Mouse (Mus musculus): ENCODE results near the gene 2810408A11Rik. TPM values are rescaled to one million over a fixed set of nuclear protein-coding genes. Genes with fewer than 3 reads are reported as not detected.

2810408A11Rik gene
- polyA plus RNA-seq, 1 experiment from 2014 or later, result 6.3 TPM

DNA sequence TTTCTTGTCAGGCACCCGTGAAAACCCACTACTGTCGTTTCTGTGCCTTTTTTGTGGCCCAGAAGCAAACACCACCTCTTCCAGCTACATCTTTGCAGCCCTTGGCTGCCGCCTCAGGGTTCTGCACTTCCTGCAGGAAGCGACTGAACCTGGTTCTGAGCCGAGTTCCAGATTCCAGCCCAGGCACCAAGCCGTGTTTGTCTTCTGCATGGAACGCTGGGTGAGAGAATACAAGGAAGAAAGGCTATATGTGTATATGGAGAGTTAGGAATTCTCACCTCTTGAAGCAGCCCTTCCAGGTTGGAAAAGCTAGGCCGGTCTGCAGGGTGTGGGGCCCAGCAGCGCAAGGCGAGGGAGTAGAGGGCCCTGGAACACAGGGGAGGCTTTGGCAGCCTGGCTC lies 46.1 kb downstream of the 2810408A11Rik start:
- H3K4me3 ChIP-seq (replicated peaks), result no peak overlapping the region
- no peak overlapping the region for H3K9ac ChIP-seq (replicated peaks)
- H3K4me1 ChIP-seq, result peaks cover 10% of the 10 kb centered on the region
- no peak overlapping the region for H3K4me2 ChIP-seq
- no peak for ATAC-seq (ENCODE audit: low FRiP score)
- H3K27ac ChIP-seq (replicated peaks), result no peak overlapping the region
- no peaks in the 10 kb centered on the region for H3K9me3 ChIP-seq (replicated peaks)
- H3K27me3 ChIP-seq (replicated peaks), result peaks cover 20% of the 10 kb centered on the region
- 92% methylated on average over 10 of the region's 10 CpGs for WGBS
- peaks cover 24% of the 10 kb centered on the region for H3K36me3 ChIP-seq

DNA sequence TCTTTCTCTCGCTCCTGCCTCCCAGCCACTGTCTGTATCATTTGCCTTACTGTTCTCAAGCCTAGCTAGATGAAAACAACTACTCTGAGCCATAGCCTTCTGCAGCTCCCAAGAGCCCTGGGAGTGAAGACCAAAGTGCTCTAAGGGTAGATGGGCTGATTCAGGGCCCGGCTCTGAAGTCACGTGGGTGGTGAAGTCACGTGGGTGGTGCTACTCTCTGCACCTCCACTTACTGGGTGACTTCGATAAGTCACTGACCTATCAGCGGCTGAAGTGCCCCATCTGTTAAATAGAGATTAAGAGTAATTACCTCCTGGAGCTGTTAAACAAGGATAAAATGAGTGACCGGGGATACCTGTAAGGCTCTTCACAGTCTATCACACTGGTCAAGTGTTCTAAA lies 46.8 kb downstream of the 2810408A11Rik start:
- peaks cover 10% of the 10 kb centered on the region for H3K4me1 ChIP-seq
- H3K27ac ChIP-seq (replicated peaks), result no peak overlapping the region
- no peak overlapping the region for H3K9ac ChIP-seq (replicated peaks)
- H3K9me3 ChIP-seq (replicated peaks), result no peaks in the 10 kb centered on the region
- H3K36me3 ChIP-seq, result peaks cover 31% of the 10 kb centered on the region
- peaks cover 16% of the 10 kb centered on the region for H3K27me3 ChIP-seq (replicated peaks)
- no peak overlapping the region for H3K4me2 ChIP-seq
- ATAC-seq (ENCODE audit: low FRiP score), result no peak
- 74% methylated on average over 7 of the region's 7 CpGs for WGBS
- H3K4me3 ChIP-seq (replicated peaks), result no peak overlapping the region

GRCm38 (mm10) chr11:69850754-69851153 lies 50.0 kb downstream of the 2810408A11Rik start:
- peaks cover 31% of the 10 kb centered on the region for H3K4me1 ChIP-seq

DNA sequence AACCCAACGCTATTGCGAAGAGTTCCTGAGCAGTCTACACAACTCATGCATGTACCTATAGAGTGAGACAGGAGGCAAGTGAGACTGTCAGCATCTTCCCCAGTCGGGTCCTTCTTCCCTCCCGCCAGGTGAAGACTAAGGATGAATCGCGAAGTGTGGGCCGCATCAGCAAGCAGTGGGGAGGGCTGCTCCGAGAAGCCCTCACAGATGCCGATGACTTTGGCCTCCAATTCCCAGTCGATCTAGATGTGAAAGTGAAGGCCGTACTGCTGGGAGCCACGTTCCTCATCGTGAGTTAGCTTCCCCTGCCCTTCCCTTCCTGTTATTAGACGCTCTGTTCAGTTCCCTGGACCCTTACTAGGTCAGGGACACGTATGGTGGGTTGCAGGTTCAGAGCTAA lies 50.9 kb downstream of the 2810408A11Rik start:
- Histone ChIP-seq H3K27ac (replicated peaks) (no peak overlapping the region), H3K4me3 (replicated peaks) (no peak overlapping the region), H3K36me3 (peaks cover 40% of the 10 kb centered on the region), H3K9ac (replicated peaks) (no peak overlapping the region), H3K4me2 (no peak overlapping the region), H3K9me3 (replicated peaks) (no peaks in the 10 kb centered on the region), H3K4me1 (peaks cover 33% of the 10 kb centered on the region), H3K27me3 (replicated peaks) (no peaks in the 10 kb centered on the region)
- WGBS, result 92% methylated on average over 15 of the region's 15 CpGs
- no peak for ATAC-seq (ENCODE audit: low FRiP score)

More at GRCm38 (mm10) chr11:69850754-69851153, 50.0 kb downstream of the 2810408A11Rik start:
- 73% methylated on average over 8 of the region's 8 CpGs for WGBS
- Histone ChIP-seq H3K27me3 (replicated peaks) (no peaks in the 10 kb centered on the region), H3K4me2 (no peak overlapping the region), H3K4me3 (replicated peaks) (no peak overlapping the region), H3K27ac (replicated peaks) (no peak overlapping the region), H3K9ac (replicated peaks) (no peak overlapping the region), H3K9me3 (replicated peaks) (no peaks in the 10 kb centered on the region), H3K36me3 (peaks cover 40% of the 10 kb centered on the region)
- no peak for ATAC-seq (ENCODE audit: low FRiP score)

GRCm38 (mm10) chr11:69849128-69849527 lies 51.7 kb downstream of the 2810408A11Rik start:
- Histone ChIP-seq H3K9ac (replicated peaks) (no peak overlapping the region), H3K4me1 (peaks cover 33% of the 10 kb centered on the region), H3K27me3 (replicated peaks) (no peaks in the 10 kb centered on the region), H3K36me3 (peaks cover 40% of the 10 kb centered on the region), H3K4me3 (replicated peaks) (no peak overlapping the region), H3K4me2 (no peak overlapping the region), H3K9me3 (replicated peaks) (no peaks in the 10 kb centered on the region), H3K27ac (replicated peaks) (no peak overlapping the region)
- ATAC-seq (ENCODE audit: low FRiP score), result no peak
- 90% methylated on average over 9 of the region's 9 CpGs for WGBS

DNA sequence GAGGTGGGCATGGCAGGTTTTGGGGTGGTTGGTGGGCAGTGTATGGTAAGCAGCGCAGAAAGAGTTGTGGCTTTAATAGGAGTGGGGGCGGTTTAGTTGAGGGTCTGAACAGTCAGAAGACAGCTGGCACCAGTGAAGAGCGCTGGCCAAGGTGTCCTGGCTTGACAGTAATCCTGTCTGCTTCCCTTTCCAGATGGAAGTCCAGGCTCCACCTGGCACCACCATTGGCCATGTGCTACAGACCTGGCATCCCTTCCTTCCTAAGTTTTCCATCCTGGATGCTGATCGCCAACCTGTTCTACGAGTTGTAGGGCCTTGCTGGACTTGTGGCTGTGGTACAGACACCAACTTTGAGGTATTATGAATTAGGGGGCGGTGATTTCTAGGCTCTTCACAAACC lies 52.8 kb downstream of the 2810408A11Rik start:
- no peak for ATAC-seq (ENCODE audit: low FRiP score)

More for the DNA sequence above, 52.8 kb downstream of the 2810408A11Rik start:
- peak overlapping the region; percentile 85 for H3K4me2 ChIP-seq
- no peak overlapping the region for H3K27ac ChIP-seq (replicated peaks)
- peak overlapping the region; percentile 81; the same call in 1 of the 2 replicates for H3K9ac ChIP-seq (replicated peaks)
- WGBS, result 95% methylated on average over 6 of the region's 6 CpGs
- peaks cover 40% of the 10 kb centered on the region for H3K36me3 ChIP-seq
- H3K4me1 ChIP-seq, result peaks cover 33% of the 10 kb centered on the region
- H3K27me3 ChIP-seq (replicated peaks), result no peaks in the 10 kb centered on the region
- peak overlapping the region; percentile 66 for H3K4me3 ChIP-seq (replicated peaks)
- no peaks in the 10 kb centered on the region for H3K9me3 ChIP-seq (replicated peaks)

Small RNA genes within 50 kb of the gene (microRNA-seq; reads per million reads assigned to microRNA genes)
- not detected for gene Mir6924

Other genes with a start within 250 kb of the 2810408A11Rik start
- gene Sox15, start 245.7 kb downstream of the 2810408A11Rik start, polyA plus RNA-seq (2015; fragmentation: Nextera tagmentation; extraction: Ambion mirVana), result not detected in 2 replicates
- gene Mpdu1, start 238.3 kb downstream of the 2810408A11Rik start, polyA plus RNA-seq (2015; fragmentation: Nextera tagmentation; extraction: Ambion mirVana), result 95.1 and 101 TPM in 2 replicates
- gene Cd68, start 234.8 kb downstream of the 2810408A11Rik start, polyA plus RNA-seq (2015; fragmentation: Nextera tagmentation; extraction: Ambion mirVana), result 9.0 and 13.0 TPM in 2 replicates
- gene Eif4a1, start 228.6 kb downstream of the 2810408A11Rik start, polyA plus RNA-seq (2015; fragmentation: Nextera tagmentation; extraction: Ambion mirVana), result 437 and 477 TPM in 2 replicates
- 90.8 and 109 TPM in 2 replicates for gene Senp3, start 218.9 kb downstream of the 2810408A11Rik start, polyA plus RNA-seq (2015; fragmentation: Nextera tagmentation; extraction: Ambion mirVana)
- gene Tnfsf13, start 215.2 kb downstream of the 2810408A11Rik start, polyA plus RNA-seq (2015; fragmentation: Nextera tagmentation; extraction: Ambion mirVana), result 0.19 and 0.43 TPM in 2 replicates
- gene Tnfsf12, start 205.1 kb downstream of the 2810408A11Rik start, polyA plus RNA-seq (2015; fragmentation: Nextera tagmentation; extraction: Ambion mirVana), result 4.1 and 5.3 TPM in 2 replicates
- gene Tnfsfm13, start 204.9 kb downstream of the 2810408A11Rik start, polyA plus RNA-seq (2015; fragmentation: Nextera tagmentation; extraction: Ambion mirVana), result 1.8 and 2.3 TPM in 2 replicates
- gene Polr2a, start 142.3 kb downstream of the 2810408A11Rik start, polyA plus RNA-seq (2015; fragmentation: Nextera tagmentation; extraction: Ambion mirVana), result 13.2 and 18.7 TPM in 2 replicates
- gene Slc35g3, start 139.0 kb downstream of the 2810408A11Rik start, polyA plus RNA-seq (2015; fragmentation: Nextera tagmentation; extraction: Ambion mirVana), result 0.19 TPM in 1 of 2 replicates, not detected in the other
- 4.7 and 5.3 TPM in 2 replicates for gene Zbtb4, start 135.1 kb downstream of the 2810408A11Rik start, polyA plus RNA-seq (2015; fragmentation: Nextera tagmentation; extraction: Ambion mirVana)
- 2.1 and 3.0 TPM in 2 replicates for gene Chrnb1, start 105.0 kb downstream of the 2810408A11Rik start, polyA plus RNA-seq (2015; fragmentation: Nextera tagmentation; extraction: Ambion mirVana)
- gene Fgf11, start 99.1 kb downstream of the 2810408A11Rik start, polyA plus RNA-seq (2015; fragmentation: Nextera tagmentation; extraction: Ambion mirVana), result 8.5 and 8.7 TPM in 2 replicates
- 1.1 and 4.2 TPM in 2 replicates for gene Tmem102, start 95.4 kb downstream of the 2810408A11Rik start, polyA plus RNA-seq (2015; fragmentation: Nextera tagmentation; extraction: Ambion mirVana)
- gene Gm39566, start 85.7 kb downstream of the 2810408A11Rik start, polyA plus RNA-seq (2015; fragmentation: Nextera tagmentation; extraction: Ambion mirVana), result not detected in 2 replicates
- not detected in 2 replicates for gene Spem2, start 82.5 kb downstream of the 2810408A11Rik start, polyA plus RNA-seq (2015; fragmentation: Nextera tagmentation; extraction: Ambion mirVana)
- 0.29 and 0.34 TPM in 2 replicates for gene Spem1, start 78.8 kb downstream of the 2810408A11Rik start, polyA plus RNA-seq (2015; fragmentation: Nextera tagmentation; extraction: Ambion mirVana)
- gene Nlgn2, start 63.2 kb downstream of the 2810408A11Rik start, polyA plus RNA-seq (2015; fragmentation: Nextera tagmentation; extraction: Ambion mirVana), result 19.4 and 21.4 TPM in 2 replicates
- gene Tmem256, start 62.5 kb downstream of the 2810408A11Rik start, polyA plus RNA-seq (2015; fragmentation: Nextera tagmentation; extraction: Ambion mirVana), result 368 and 430 TPM in 2 replicates
- gene Plscr3, start 54.6 kb downstream of the 2810408A11Rik start, polyA plus RNA-seq (2015; fragmentation: Nextera tagmentation; extraction: Ambion mirVana), result 44.3 and 53.1 TPM in 2 replicates
- gene Tnk1, start 42.3 kb downstream of the 2810408A11Rik start, polyA plus RNA-seq (2015; fragmentation: Nextera tagmentation; extraction: Ambion mirVana), result 0.19 and 1.9 TPM in 2 replicates
- not detected in 2 replicates for gene Tmem95, start 23.0 kb downstream of the 2810408A11Rik start, polyA plus RNA-seq (2015; fragmentation: Nextera tagmentation; extraction: Ambion mirVana)
- gene Kctd11, start 19.6 kb downstream of the 2810408A11Rik start, polyA plus RNA-seq (2015; fragmentation: Nextera tagmentation; extraction: Ambion mirVana), result 2.1 and 3.2 TPM in 2 replicates
- gene Acap1, start 5.4 kb downstream of the 2810408A11Rik start, polyA plus RNA-seq (2015; fragmentation: Nextera tagmentation; extraction: Ambion mirVana), result 0.40 and 16.3 TPM in 2 replicates
- gene Neurl4, start 85 bp upstream of the 2810408A11Rik start, polyA plus RNA-seq (2015; fragmentation: Nextera tagmentation; extraction: Ambion mirVana), result 15.7 and 17.0 TPM in 2 replicates
- 63.1 and 64.7 TPM in 2 replicates for gene Gps2, start 12.9 kb upstream of the 2810408A11Rik start, polyA plus RNA-seq (2015; fragmentation: Nextera tagmentation; extraction: Ambion mirVana)
- gene Eif5a, start 21.0 kb upstream of the 2810408A11Rik start, polyA plus RNA-seq (2015; fragmentation: Nextera tagmentation; extraction: Ambion mirVana), result 1,034 and 1,270 TPM in 2 replicates
- gene Ybx2, start 34.8 kb upstream of the 2810408A11Rik start, polyA plus RNA-seq (2015; fragmentation: Nextera tagmentation; extraction: Ambion mirVana), result 5.0 and 6.3 TPM in 2 replicates
- gene Slc2a4, start 47.2 kb upstream of the 2810408A11Rik start, polyA plus RNA-seq (2015; fragmentation: Nextera tagmentation; extraction: Ambion mirVana), result 4.4 and 8.5 TPM in 2 replicates
- 0.33 and 64.8 TPM in 2 replicates for gene Cldn7, start 63.8 kb upstream of the 2810408A11Rik start, polyA plus RNA-seq (2015; fragmentation: Nextera tagmentation; extraction: Ambion mirVana)
- gene Ctdnep1, start 80.2 kb upstream of the 2810408A11Rik start, polyA plus RNA-seq (2015; fragmentation: Nextera tagmentation; extraction: Ambion mirVana), result 23.6 and 27.2 TPM in 2 replicates
- gene Elp5, start 81.5 kb upstream of the 2810408A11Rik start, polyA plus RNA-seq (2015; fragmentation: Nextera tagmentation; extraction: Ambion mirVana), result 159 and 167 TPM in 2 replicates
- 549 and 565 TPM in 2 replicates for gene Gabarap, start 90.2 kb upstream of the 2810408A11Rik start, polyA plus RNA-seq (2015; fragmentation: Nextera tagmentation; extraction: Ambion mirVana)
- gene Phf23, start 94.8 kb upstream of the 2810408A11Rik start, polyA plus RNA-seq (2015; fragmentation: Nextera tagmentation; extraction: Ambion mirVana), result 53.5 and 57.8 TPM in 2 replicates
- 22.6 and 25.1 TPM in 2 replicates for gene Dvl2, start 99.6 kb upstream of the 2810408A11Rik start, polyA plus RNA-seq (2015; fragmentation: Nextera tagmentation; extraction: Ambion mirVana)
- gene Acadvl, start 114.4 kb upstream of the 2810408A11Rik start, polyA plus RNA-seq (2015; fragmentation: Nextera tagmentation; extraction: Ambion mirVana), result 61.7 and 65.7 TPM in 2 replicates
- gene Dlg4, start 116.0 kb upstream of the 2810408A11Rik start, polyA plus RNA-seq (2015; fragmentation: Nextera tagmentation; extraction: Ambion mirVana), result 20.1 and 24.7 TPM in 2 replicates
- gene Asgr1, start 153.1 kb upstream of the 2810408A11Rik start, polyA plus RNA-seq (2015; fragmentation: Nextera tagmentation; extraction: Ambion mirVana), result 1.7 and 2.1 TPM in 2 replicates
- gene Asgr2, start 191.7 kb upstream of the 2810408A11Rik start, polyA plus RNA-seq (2015; fragmentation: Nextera tagmentation; extraction: Ambion mirVana), result 0.18 TPM in 1 of 2 replicates, not detected in the other
- 0.38 and 0.55 TPM in 2 replicates for gene Mgl2, start 229.3 kb upstream of the 2810408A11Rik start, polyA plus RNA-seq (2015; fragmentation: Nextera tagmentation; extraction: Ambion mirVana)

Measured in neural tube, embryonic 15.5 days (tissue).